Mouse (Mus musculus) macrophage (primary cell): ENCODE results near the gene Trim62. TPM values are rescaled to one million over a fixed set of nuclear protein-coding genes. Genes with fewer than 3 reads are reported as not detected.

Experiments used
- H3K27ac ChIP-seq: fragments of 350-480 bp; formaldehyde crosslinking; 2 replicates; pipeline ENCODE4 v1.9.0; 2021
- H3K36me3 ChIP-seq: fragments of 350-480 bp; formaldehyde crosslinking; 2 replicates; pipeline ENCODE4 v1.9.0; 2021; ENCODE audit errors: inconsistent target
- H3K4me3 ChIP-seq: fragments of 350-480 bp; formaldehyde crosslinking; 2 replicates; pipeline ENCODE4 v1.9.0; 2021; ENCODE audit errors: inconsistent target
- H3K79me2 ChIP-seq: fragments of 350-480 bp; formaldehyde crosslinking; 2 replicates; pipeline ENCODE4 v1.9.0; 2021; ENCODE audit errors: inconsistent target
- WGBS: methylation state at CpG from one replicate; pipeline ENCODE4 v1.1.7; 2026; ENCODE audit warnings: inconsistent platforms; ENCODE audit not compliant: missing documents; 5-methylcytosine and 5-hydroxymethylcytosine counted together
- polyA plus RNA-seq: library from polyadenylated mRNA; stranded (reverse); fragments of 250-400 nt; gene quantifications from 3 replicates; pipeline ENCODE4 v1.2.4, GENCODE M21; 2018; ENCODE audit warnings: inconsistent platforms

Gene Trim62
- polyA plus RNA-seq, 1 experiment from 2014 or later, result 3.1 TPM

GRCm38 (mm10) chr4:128948137-128948674, 64.8 kb downstream of the Trim62 start:
- Histone ChIP-seq H3K79me2 (no peaks in the 10 kb centered on the region), H3K27ac (no peak overlapping the region), H3K4me3 (no peak overlapping the region), H3K36me3 (no peaks in the 10 kb centered on the region)
- 30% methylated on average over 6 of the region's 6 CpGs for WGBS

- Histone ChIP-seq H3K27ac (no peak overlapping the region), H3K36me3 (no peaks in the 10 kb centered on the region), H3K4me3 (no peak overlapping the region), H3K79me2 (no peaks in the 10 kb centered on the region)
- 57% methylated on average over 15 of the region's 15 CpGs for WGBS
These were observed 66.2 kb downstream of the Trim62 start for GRCm38 (mm10) chr4:128949470-128950005.

- 91% methylated on average over 5 of the region's 5 CpGs for WGBS
- Histone ChIP-seq H3K4me3 (no peak overlapping the region), H3K27ac (no peak overlapping the region)
These were observed 67.1 kb downstream of the Trim62 start for GRCm38 (mm10) chr4:128950461-128950860.

GRCm38 (mm10) chr4:128953851-128954250, 70.5 kb downstream of the Trim62 start:
- Histone ChIP-seq H3K79me2 (no peaks in the 10 kb centered on the region), H3K36me3 (no peaks in the 10 kb centered on the region), H3K4me3 (no peak overlapping the region), H3K27ac (no peak overlapping the region)
- 90% methylated on average over 5 of the region's 5 CpGs for WGBS

More at GRCm38 (mm10) chr4:128950461-128950860, 67.1 kb downstream of the Trim62 start:
- Histone ChIP-seq H3K36me3 (no peaks in the 10 kb centered on the region), H3K79me2 (no peaks in the 10 kb centered on the region)

GRCm38 (mm10) chr4:128957155-128957911, 74.0 kb downstream of the Trim62 start:
- H3K36me3 ChIP-seq, result no peaks in the 10 kb centered on the region
- peak overlapping the region; percentile 46 for H3K27ac ChIP-seq
- WGBS, result 50% methylated on average over 11 of the region's 11 CpGs
- no peaks in the 10 kb centered on the region for H3K79me2 ChIP-seq
- H3K4me3 ChIP-seq, result no peak overlapping the region

GRCm38 (mm10) chr4:128958156-128958555, 74.8 kb downstream of the Trim62 start:
- WGBS, result 92% methylated on average over 11 of the region's 11 CpGs
- H3K27ac ChIP-seq, result peak overlapping the region; percentile 46
- no peaks in the 10 kb centered on the region for H3K36me3 ChIP-seq
- no peaks in the 10 kb centered on the region for H3K79me2 ChIP-seq
- H3K4me3 ChIP-seq, result no peak overlapping the region

- Histone ChIP-seq H3K36me3 (no peaks in the 10 kb centered on the region), H3K27ac (no peak overlapping the region), H3K79me2 (no peaks in the 10 kb centered on the region), H3K4me3 (no peak overlapping the region)
- 96% methylated on average over 8 of the region's 8 CpGs for WGBS
These were observed 75.5 kb downstream of the Trim62 start for GRCm38 (mm10) chr4:128958849-128959248.

GRCm38 (mm10) chr4:128959676-128960075, 76.3 kb downstream of the Trim62 start:
- H3K36me3 ChIP-seq, result no peaks in the 10 kb centered on the region
- WGBS, result 64% methylated on average over 17 of the region's 17 CpGs
- H3K79me2 ChIP-seq, result no peaks in the 10 kb centered on the region
- H3K27ac ChIP-seq, result no peak overlapping the region
- no peak overlapping the region for H3K4me3 ChIP-seq

Other genes with a start within 250 kb of the Trim62 start
- 56.6 to 66.8 TPM (median 59.8 TPM) in 3 replicates for gene Phc2, start 228.9 kb upstream of the Trim62 start, polyA plus RNA-seq
- not detected in 3 replicates for gene A3galt2, start 128.2 kb upstream of the Trim62 start, polyA plus RNA-seq
- 19.1 to 32.8 TPM (median 21.2 TPM) in 3 replicates for gene Zfp362, start 77.5 kb upstream of the Trim62 start, polyA plus RNA-seq
- gene Azin2, start 78.9 kb downstream of the Trim62 start, polyA plus RNA-seq, result 1.1 to 4.3 TPM (median 1.8 TPM) in 3 replicates
- 63.1 to 68.1 TPM (median 64.7 TPM) in 3 replicates for gene Ak2, start 108.4 kb downstream of the Trim62 start, polyA plus RNA-seq
- 46.8 to 75.4 TPM (median 72.8 TPM) in 3 replicates for gene Rnf19b, start 174.7 kb downstream of the Trim62 start, polyA plus RNA-seq
- gene Tmem54, start 222.0 kb downstream of the Trim62 start, polyA plus RNA-seq, result not detected in 3 replicates
- not detected in 3 replicates for gene Hpca, start 238.5 kb downstream of the Trim62 start, polyA plus RNA-seq